Mouse (Mus musculus) E14TG2a.4 (cell line): ENCODE data around the gene Kif2c.

Source experiments
- CTCF ChIP-seq: conservative IDR thresholded peaks from 2 replicates; pipeline ENCODE4 v1.5.1; 2014; ENCODE audit warnings: low read length
- NANOG ChIP-seq: IDR thresholded peaks from 2 replicates; pipeline ENCODE4 v1.6.1; 2014; ENCODE audit warnings: borderline replicate concordance, low read length, mixed read lengths

DNA sequence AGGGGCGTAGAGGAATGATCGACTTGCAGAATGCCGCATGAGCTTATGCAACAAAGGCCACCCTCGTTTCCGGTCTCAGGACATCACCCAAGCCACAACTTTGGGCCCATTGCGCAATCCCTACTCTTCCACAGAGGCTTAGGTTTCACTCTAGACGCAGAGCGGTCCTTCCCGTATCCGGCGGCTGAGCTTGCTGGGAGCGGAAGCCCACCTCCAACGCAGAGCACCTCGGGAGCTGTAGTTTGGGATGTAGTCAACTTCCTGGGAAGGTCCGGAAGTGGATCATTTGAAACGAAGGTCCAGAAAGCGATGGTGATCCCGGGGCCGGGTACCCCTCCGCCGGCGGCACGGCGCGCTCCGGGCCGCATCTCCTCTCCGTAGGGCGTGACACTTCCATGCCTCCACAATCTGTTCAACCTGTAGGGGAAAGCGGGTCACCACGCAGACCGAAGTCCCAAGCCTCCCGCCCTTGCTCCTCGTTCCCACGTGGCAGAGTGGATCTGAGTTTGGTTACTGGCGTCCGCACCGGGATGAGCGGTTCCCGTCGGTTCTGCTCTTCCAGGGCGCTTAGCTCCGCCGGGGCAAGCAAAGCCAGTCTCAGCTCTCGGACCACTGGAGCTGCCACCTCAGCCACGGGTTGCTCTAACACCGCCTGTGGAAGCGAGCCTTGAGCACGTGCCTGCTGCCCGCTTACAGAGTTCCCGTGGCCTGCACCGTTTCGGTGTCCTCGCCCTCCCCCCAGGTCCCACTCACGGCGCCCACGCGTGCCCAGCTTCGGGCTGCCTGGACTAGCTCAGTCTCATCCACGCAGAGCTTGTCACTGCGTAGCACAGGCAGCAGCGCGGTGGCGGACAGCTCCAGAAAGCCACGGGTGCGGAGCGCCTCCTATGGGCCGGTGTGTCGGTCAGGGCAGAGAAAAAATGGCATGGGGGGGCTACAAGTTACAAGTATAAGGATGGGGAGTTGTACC lies 61.7 kb downstream of the Kif2c start:
- TF ChIP-seq CTCF (peak; percentile 72), NANOG (no peak)
